Mouse (Mus musculus): ENCODE data around the gene Adamts15. TPM values are rescaled to one million over a fixed set of nuclear protein-coding genes. Genes with fewer than 3 reads are reported as not detected.
A peak's percentile ranks its signal among the peaks of the same experiment; 100 is the strongest.

Adamts15 gene
- polyA plus RNA-seq, 1 experiment from 2014 or later = 3.2 TPM

DNA sequence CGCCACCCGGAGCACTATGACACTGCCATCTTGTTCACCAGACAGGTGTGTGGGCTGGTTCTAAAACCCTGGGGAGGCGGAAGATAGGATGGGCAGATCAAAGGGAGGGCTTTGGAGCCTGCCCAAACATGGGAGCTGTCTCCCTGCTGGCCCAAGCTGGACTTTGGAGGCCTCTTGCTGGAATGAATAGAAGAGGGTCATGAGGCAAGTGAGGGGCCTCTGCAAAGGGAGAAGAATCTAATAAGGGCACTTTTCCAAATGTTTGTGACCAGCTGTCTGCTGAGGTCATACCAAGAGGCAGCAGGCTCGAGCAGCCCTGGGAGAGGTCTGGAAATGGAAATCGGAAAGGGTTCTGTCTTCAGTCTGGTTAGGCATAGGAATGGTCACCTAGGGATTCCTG is 29.2 kb upstream of the Adamts15 start:
- 90% methylated on average over 5 of the region's 5 CpGs for WGBS
- ATAC-seq (ENCODE audit: low FRiP score) = no peak

DNA sequence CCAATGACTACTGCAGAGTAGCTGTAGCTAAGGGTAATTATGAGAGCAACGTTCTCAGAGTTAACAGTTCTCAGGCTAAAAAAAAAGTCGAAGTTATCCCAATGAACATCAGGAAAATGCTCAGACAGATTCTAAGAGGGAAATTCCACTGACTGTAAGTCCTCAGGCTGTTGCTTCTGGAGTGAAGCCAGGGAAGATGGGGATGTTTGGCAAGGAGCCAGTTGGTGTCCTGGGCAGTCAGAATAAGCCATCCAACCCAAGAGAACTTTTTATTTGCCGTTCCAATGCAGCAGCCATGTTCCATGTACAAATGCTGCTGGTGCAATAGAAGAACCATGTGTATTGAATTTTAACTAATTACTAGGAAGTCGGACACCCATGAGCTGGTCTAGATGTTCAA is 28.3 kb upstream of the Adamts15 start:
- Histone ChIP-seq H3K27ac (ENCODE audit: low read depth, low read length) (no peak overlapping the region), H3K4me2 (no peak overlapping the region), H3K36me3 (ENCODE audit: control insufficient read depth, insufficient read depth, low read length) (no peaks in the 10 kb centered on the region), H3K27me3 (ENCODE audit: control insufficient read depth, insufficient read depth, low read length) (no peaks in the 10 kb centered on the region), H3K9me3 (ENCODE audit: control insufficient read depth, low read length) (no peaks in the 10 kb centered on the region), H3K4me1 (ENCODE audit: control insufficient read depth, insufficient read depth, low read length) (no peaks in the 10 kb centered on the region), H3K9ac (ENCODE audit: low read length) (no peak overlapping the region), H3K4me3 (ENCODE audit: low read depth, low read length) (no peak overlapping the region)
- DNase-seq (ENCODE audit: low spot score, missing footprints) = no peak
- no peak for ATAC-seq (ENCODE audit: low FRiP score)
- 85% methylated on average over 4 of the region's 4 CpGs for WGBS

More for the DNA sequence above, 29.2 kb upstream of the Adamts15 start:
- no peaks in the 10 kb centered on the region for H3K36me3 ChIP-seq (ENCODE audit: control insufficient read depth, insufficient read depth, low read length)
- no peaks in the 10 kb centered on the region for H3K27me3 ChIP-seq (ENCODE audit: control insufficient read depth, insufficient read depth, low read length)
- H3K4me2 ChIP-seq = no peak overlapping the region
- no peaks in the 10 kb centered on the region for H3K4me1 ChIP-seq (ENCODE audit: control insufficient read depth, insufficient read depth, low read length)
- no peak overlapping the region for H3K4me3 ChIP-seq (ENCODE audit: low read depth, low read length)
- H3K9me3 ChIP-seq (ENCODE audit: control insufficient read depth, low read length) = no peaks in the 10 kb centered on the region
- no peak for DNase-seq (ENCODE audit: low spot score, missing footprints)
- no peak overlapping the region for H3K27ac ChIP-seq (ENCODE audit: low read depth, low read length)
- H3K9ac ChIP-seq (ENCODE audit: low read length) = no peak overlapping the region

DNA sequence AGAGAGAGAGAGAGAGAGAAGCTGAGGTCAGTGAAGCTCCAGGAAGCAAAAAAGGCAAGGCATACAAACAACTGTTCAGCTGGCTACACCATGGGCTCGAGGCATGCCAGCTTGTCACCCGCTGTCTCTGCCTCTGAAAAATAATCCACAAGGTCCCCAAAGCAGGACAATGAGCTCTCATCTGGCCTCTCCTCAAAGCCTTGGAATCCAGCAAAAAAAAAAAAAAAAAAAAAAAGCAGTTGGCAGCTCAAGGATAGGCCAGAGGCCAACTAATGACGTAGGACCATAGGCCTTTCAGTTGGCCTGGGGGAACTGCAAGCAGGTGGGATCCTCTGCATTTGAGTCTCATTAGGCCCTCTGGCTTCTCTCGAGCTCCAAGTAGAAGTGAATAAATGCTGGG is 27.7 kb upstream of the Adamts15 start:
- Histone ChIP-seq H3K4me3 (ENCODE audit: low read depth, low read length) (no peak overlapping the region), H3K36me3 (ENCODE audit: control insufficient read depth, insufficient read depth, low read length) (no peaks in the 10 kb centered on the region), H3K9me3 (ENCODE audit: control insufficient read depth, low read length) (no peaks in the 10 kb centered on the region), H3K27ac (ENCODE audit: low read depth, low read length) (no peak overlapping the region), H3K27me3 (ENCODE audit: control insufficient read depth, insufficient read depth, low read length) (peaks cover under 1% of the 10 kb centered on the region; the same call in 1 of the 2 replicates), H3K4me1 (ENCODE audit: control insufficient read depth, insufficient read depth, low read length) (no peaks in the 10 kb centered on the region), H3K9ac (ENCODE audit: low read length) (no peak overlapping the region), H3K4me2 (no peak overlapping the region)
- 81% methylated on average over 4 of the region's 4 CpGs for WGBS
- DNase-seq (ENCODE audit: low spot score, missing footprints) = no peak
- no peak for ATAC-seq (ENCODE audit: low FRiP score)

DNA sequence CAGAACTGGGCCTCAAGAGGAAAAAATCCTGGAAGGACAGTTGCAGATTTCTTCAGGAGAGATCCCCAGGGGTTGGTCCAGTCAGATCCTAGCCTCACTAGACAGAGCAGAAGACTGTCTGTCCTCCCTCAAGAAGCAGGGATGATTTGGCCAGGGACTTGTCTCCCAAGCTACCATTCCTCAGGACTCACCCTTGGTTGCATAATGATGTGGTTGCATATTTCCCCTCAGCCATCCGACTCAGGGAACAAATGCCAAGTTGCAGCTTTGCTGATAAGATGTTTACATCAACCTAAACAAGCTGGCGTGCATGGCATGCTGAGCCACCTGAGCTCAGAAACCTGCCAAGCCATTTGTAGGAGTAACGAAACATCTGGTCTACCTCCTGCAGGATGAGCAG is 27.2 kb upstream of the Adamts15 start:
- Histone ChIP-seq H3K36me3 (ENCODE audit: control insufficient read depth, insufficient read depth, low read length) (no peaks in the 10 kb centered on the region), H3K27me3 (ENCODE audit: control insufficient read depth, insufficient read depth, low read length) (peaks cover 6% of the 10 kb centered on the region; the same call in 1 of the 2 replicates), H3K9me3 (ENCODE audit: control insufficient read depth, low read length) (no peaks in the 10 kb centered on the region), H3K4me3 (ENCODE audit: low read depth, low read length) (no peak overlapping the region), H3K4me1 (ENCODE audit: control insufficient read depth, insufficient read depth, low read length) (no peaks in the 10 kb centered on the region), H3K27ac (ENCODE audit: low read depth, low read length) (no peak overlapping the region), H3K4me2 (no peak overlapping the region), H3K9ac (ENCODE audit: low read length) (no peak overlapping the region)
- ATAC-seq (ENCODE audit: low FRiP score) = no peak
- DNase-seq (ENCODE audit: low spot score, missing footprints) = no peak
- 91% methylated on average over 3 of the region's 3 CpGs for whole genome bisulfite sequencing

DNA sequence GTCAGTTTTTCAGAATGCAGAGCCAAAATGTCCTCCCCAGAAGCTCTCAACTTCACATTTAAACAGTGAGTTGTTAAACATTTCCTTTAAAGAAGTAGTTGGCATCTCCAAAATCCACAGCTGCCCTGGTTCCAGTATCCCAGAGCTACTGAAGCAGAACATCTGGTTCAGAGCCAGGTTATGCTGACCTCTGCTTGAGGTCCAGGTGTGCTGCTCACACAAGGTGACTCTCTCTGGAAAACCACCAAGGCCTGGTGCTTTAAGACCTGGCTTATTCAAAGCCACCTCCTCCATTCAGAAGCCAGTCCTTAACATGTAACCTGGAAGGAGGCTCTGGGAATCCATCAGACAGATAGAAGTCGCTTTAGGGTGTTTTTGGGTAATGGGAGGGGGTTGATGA is 23.0 kb upstream of the Adamts15 start:
- DNase-seq (ENCODE audit: low spot score, missing footprints) (no peak), ATAC-seq (ENCODE audit: low FRiP score) (no peak)
- H3K9ac ChIP-seq (ENCODE audit: low read length) = no peak overlapping the region
- no peak overlapping the region for H3K27ac ChIP-seq (ENCODE audit: low read depth, low read length)
- peaks cover 38% of the 10 kb centered on the region for H3K27me3 ChIP-seq (ENCODE audit: control insufficient read depth, insufficient read depth, low read length)
- H3K36me3 ChIP-seq (ENCODE audit: control insufficient read depth, insufficient read depth, low read length) = no peaks in the 10 kb centered on the region
- no peaks in the 10 kb centered on the region for H3K9me3 ChIP-seq (ENCODE audit: control insufficient read depth, low read length)
- WGBS = 52% methylated on average over 1 of the region's 1 CpGs
- 0 out of 2 replicates have a peak, but pooled peaks cover 3% of the 10 kb centered on the region for H3K4me1 ChIP-seq (ENCODE audit: control insufficient read depth, insufficient read depth, low read length)
- no peak overlapping the region for H3K4me3 ChIP-seq (ENCODE audit: low read depth, low read length)
- no peak overlapping the region for H3K4me2 ChIP-seq

DNA sequence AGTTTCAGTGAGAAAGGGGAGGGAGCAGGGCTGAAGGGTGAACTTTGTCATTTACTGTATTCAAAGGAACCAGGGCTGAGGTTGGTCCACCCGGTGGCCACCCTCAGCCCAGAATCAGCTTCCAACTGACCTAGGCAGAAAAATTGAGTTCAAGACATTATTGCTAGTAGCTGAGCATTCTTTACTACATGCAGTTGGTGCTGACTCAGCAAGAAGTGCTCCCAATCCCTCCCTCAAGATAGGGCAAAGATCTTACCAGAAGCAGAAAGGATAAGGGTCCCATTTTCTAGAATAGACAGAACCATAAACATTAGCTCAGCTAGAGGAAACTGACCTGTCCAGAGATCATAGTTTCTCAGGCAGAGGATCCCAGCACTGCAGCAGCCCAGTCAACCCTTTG is 22.0 kb upstream of the Adamts15 start:
- Histone ChIP-seq H3K27ac (ENCODE audit: low read depth, low read length) (no peak overlapping the region), H3K27me3 (ENCODE audit: control insufficient read depth, insufficient read depth, low read length) (peaks cover 38% of the 10 kb centered on the region), H3K9me3 (ENCODE audit: control insufficient read depth, low read length) (no peaks in the 10 kb centered on the region), H3K4me2 (no peak overlapping the region), H3K9ac (ENCODE audit: low read length) (no peak overlapping the region), H3K36me3 (ENCODE audit: control insufficient read depth, insufficient read depth, low read length) (no peaks in the 10 kb centered on the region), H3K4me1 (ENCODE audit: control insufficient read depth, insufficient read depth, low read length) (0 out of 2 replicates have a peak, but pooled peaks cover 3% of the 10 kb centered on the region), H3K4me3 (ENCODE audit: low read depth, low read length) (no peak overlapping the region)
- DNase-seq (ENCODE audit: low spot score, missing footprints) (no peak), ATAC-seq (ENCODE audit: low FRiP score) (no peak)
- WGBS = 25% methylated on average over 1 of the region's 1 CpGs

DNA sequence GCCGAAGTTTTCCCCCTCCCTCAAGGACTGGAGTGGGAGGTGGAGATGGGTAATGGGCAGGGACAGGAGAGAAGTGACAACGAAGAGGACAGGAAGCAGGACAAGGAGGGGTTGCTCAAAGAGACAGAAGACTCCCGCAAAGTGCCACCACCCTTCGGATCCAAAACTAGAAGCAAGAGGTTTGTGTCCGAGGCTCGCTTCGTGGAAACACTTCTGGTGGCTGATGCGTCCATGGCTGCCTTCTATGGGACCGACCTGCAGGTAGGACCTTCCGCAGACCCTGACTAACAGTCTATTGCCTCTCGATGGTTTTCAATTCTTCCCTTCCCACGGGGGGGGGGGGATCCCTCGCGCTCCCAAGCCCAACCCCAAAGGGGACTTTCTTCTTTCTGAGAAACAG is 21.1 kb upstream of the Adamts15 start:
- H3K27ac ChIP-seq (ENCODE audit: low read depth, low read length) = no peak overlapping the region
- 0 out of 2 replicates have a peak, but pooled peaks cover 3% of the 10 kb centered on the region for H3K4me1 ChIP-seq (ENCODE audit: control insufficient read depth, insufficient read depth, low read length)
- peak overlapping the region; percentile 70 for H3K9ac ChIP-seq (ENCODE audit: low read length)
- no peaks in the 10 kb centered on the region for H3K36me3 ChIP-seq (ENCODE audit: control insufficient read depth, insufficient read depth, low read length)
- H3K4me3 ChIP-seq (ENCODE audit: low read depth, low read length) = peak overlapping the region; percentile 57
- whole genome bisulfite sequencing = 2% methylated on average over 14 of the region's 14 CpGs
- ATAC-seq (ENCODE audit: low FRiP score) (0 out of 2 replicates have a peak, but pooled peaks have one; percentile 4), DNase-seq (ENCODE audit: low spot score, missing footprints) (peak; percentile 94)
- H3K9me3 ChIP-seq (ENCODE audit: control insufficient read depth, low read length) = no peaks in the 10 kb centered on the region
- peak overlapping the region; percentile 98 for H3K4me2 ChIP-seq
- peaks cover 38% of the 10 kb centered on the region for H3K27me3 ChIP-seq (ENCODE audit: control insufficient read depth, insufficient read depth, low read length)

DNA sequence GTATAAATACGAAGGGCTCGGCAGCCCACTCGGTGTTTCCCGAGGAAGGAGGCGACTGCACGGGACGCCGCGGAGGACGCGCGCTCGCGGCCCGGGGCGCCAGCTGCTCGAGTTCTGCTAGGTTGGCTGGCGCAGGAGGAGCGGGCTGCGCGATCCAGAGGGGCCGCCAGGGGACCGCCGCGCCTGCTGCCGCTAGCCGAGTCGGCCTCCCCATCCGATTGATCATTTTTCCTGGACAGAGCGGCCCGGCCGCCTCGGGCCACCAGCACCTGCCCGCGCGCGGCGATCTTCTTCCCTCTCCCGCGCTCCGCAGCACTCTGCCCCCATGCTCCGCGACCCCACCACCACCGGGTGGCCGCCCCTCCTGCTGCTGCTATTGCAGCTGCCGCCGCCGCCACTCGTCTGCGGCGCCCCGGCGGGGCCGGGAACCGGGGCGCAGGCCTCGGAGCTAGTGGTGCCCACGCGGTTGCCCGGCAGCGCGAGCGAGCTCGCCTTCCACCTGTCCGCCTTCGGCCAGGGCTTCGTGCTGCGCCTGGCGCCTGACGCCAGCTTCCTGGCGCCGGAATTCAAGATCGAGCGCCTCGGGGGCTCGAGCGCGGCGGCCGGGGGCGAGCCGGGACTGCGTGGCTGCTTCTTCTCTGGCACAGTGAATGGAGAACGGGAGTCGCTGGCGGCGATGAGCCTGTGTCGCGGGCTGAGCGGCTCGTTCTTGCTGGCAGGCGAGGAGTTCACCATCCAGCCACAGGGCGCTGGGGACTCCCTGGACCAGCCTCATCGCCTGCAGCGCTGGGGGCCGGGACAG is 20.5 kb upstream of the Adamts15 start, which contains the start of gene Adamts8:
Adamts8 (plus strand) TSS at position 51 of the 802 bp plus-strand sequence.
- Histone ChIP-seq H3K27ac (ENCODE audit: low read depth, low read length) (no peak within 1 kb of the TSS), H3K27me3 (ENCODE audit: control insufficient read depth, insufficient read depth, low read length) (peaks cover 38% of the 10 kb centered on the region), H3K4me3 (ENCODE audit: low read depth, low read length) (peak within 1 kb of the TSS; percentile 57), H3K4me2 (peak within 1 kb of the TSS; percentile 98), H3K9me3 (ENCODE audit: control insufficient read depth, low read length) (no peaks in the 10 kb centered on the region), H3K36me3 (ENCODE audit: control insufficient read depth, insufficient read depth, low read length) (no peaks in the 10 kb centered on the region), H3K9ac (ENCODE audit: low read length) (peak within 1 kb of the TSS; percentile 70), H3K4me1 (ENCODE audit: control insufficient read depth, insufficient read depth, low read length) (0 out of 2 replicates have a peak, but pooled peaks cover 3% of the 10 kb centered on the region)
- ATAC-seq (ENCODE audit: low FRiP score) (peak; percentile 92), DNase-seq (ENCODE audit: low spot score, missing footprints) (peak; percentile 97)
- WGBS = under 1% methylated on average over 83 of the region's 96 CpGs

DNA sequence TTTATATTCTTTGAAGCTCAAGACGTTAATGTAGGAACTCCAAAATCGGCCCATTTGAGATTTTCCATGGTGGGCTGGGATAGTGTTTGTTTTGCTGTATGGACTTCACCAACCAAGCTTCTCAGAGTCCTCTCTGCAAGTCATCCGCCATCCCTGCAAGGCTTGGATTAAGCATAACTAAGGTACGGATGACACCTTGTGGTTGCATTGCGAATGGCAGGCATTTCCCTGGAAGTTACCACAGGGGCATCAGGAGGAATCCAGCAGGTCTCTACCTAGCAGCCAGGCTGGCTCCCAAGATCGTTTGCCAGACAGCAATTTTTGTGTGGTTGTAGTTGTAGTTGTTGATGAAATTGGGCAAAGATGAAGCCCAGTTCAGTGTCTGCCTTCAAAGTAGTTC is 18.1 kb upstream of the Adamts15 start:
- ATAC-seq (ENCODE audit: low FRiP score) (no peak), DNase-seq (ENCODE audit: low spot score, missing footprints) (peak; percentile 99)
- no peak overlapping the region for H3K4me3 ChIP-seq (ENCODE audit: low read depth, low read length)
- H3K9me3 ChIP-seq (ENCODE audit: control insufficient read depth, low read length) = no peaks in the 10 kb centered on the region
- H3K4me1 ChIP-seq (ENCODE audit: control insufficient read depth, insufficient read depth, low read length) = 0 out of 2 replicates have a peak, but pooled peaks cover 3% of the 10 kb centered on the region
- no peak overlapping the region for H3K9ac ChIP-seq (ENCODE audit: low read length)
- H3K4me2 ChIP-seq = no peak overlapping the region
- no peaks in the 10 kb centered on the region for H3K36me3 ChIP-seq (ENCODE audit: control insufficient read depth, insufficient read depth, low read length)
- no peak overlapping the region for H3K27ac ChIP-seq (ENCODE audit: low read depth, low read length)
- 6% methylated on average over 6 of the region's 6 CpGs for WGBS
- H3K27me3 ChIP-seq (ENCODE audit: control insufficient read depth, insufficient read depth, low read length) = peaks cover 38% of the 10 kb centered on the region
